Mouse (Mus musculus) liver, adult 2 months (tissue): ENCODE results near the gene Uggt1. TPM values are rescaled to one million over a fixed set of nuclear protein-coding genes. Genes with fewer than 3 reads are reported as not detected.

Experiments
- DNase-seq: peaks from one replicate; pipeline ENCODE4 v3.0.0-alpha.2; 2011; ENCODE audit warnings: low read depth, low spot score; ENCODE audit errors: extremely low read depth
- H3K27ac ChIP-seq: fragments of 200-500 bp; replicated peaks from 2 replicates; pipeline ENCODE4 v1.5.1; 2012; ENCODE audit warnings: low read depth, mild to moderate bottlenecking, control low read depth, inconsistent platforms, low read length; ENCODE audit not compliant: insufficient read depth
- H3K27me3 ChIP-seq: fragments of 200-500 bp; 2 replicates; pipeline ENCODE4 v1.6.1; 2012; ENCODE audit warnings: mild to moderate bottlenecking, moderate library complexity, low read length, inconsistent platforms; ENCODE audit not compliant: control insufficient read depth, insufficient read depth
- H3K36me3 ChIP-seq: fragments of 200-500 bp; 2 replicates; pipeline ENCODE4 v1.6.1; 2012; ENCODE audit warnings: low read length, inconsistent platforms; ENCODE audit not compliant: control insufficient read depth, insufficient read depth
- H3K4me1 ChIP-seq: fragments of 200-500 bp; 2 replicates; pipeline ENCODE4 v1.6.1; 2011; ENCODE audit warnings: low read length; ENCODE audit not compliant: control insufficient read depth, insufficient read depth
- H3K4me3 ChIP-seq: fragments of 200-500 bp; 2 replicates; pipeline ENCODE4 v1.5.1; 2011; ENCODE audit warnings: low read depth, mild to moderate bottlenecking, control low read depth, low read length, moderate library complexity; ENCODE audit not compliant: insufficient read depth
- H3K79me2 ChIP-seq: fragments of 200-500 bp; 2 replicates; pipeline ENCODE4 v1.6.1; 2012; ENCODE audit warnings: inconsistent platforms, mild to moderate bottlenecking, low read length, moderate library complexity; ENCODE audit not compliant: control insufficient read depth, insufficient read depth
- H3K9ac ChIP-seq: fragments of 200-500 bp; 2 replicates; pipeline ENCODE4 v1.6.1; 2012; ENCODE audit warnings: low read depth, mild to moderate bottlenecking, control low read depth, inconsistent platforms, low read length
- CTCF ChIP-seq: fragments of 200-500 bp; IDR thresholded peaks from 2 replicates; pipeline ENCODE4 v1.5.1; 2011; ENCODE audit warnings: low read depth, low read length, control low read depth
- POLR2A ChIP-seq: fragments of 200-500 bp; IDR thresholded peaks from 2 replicates; pipeline ENCODE4 v1.6.1; 2011; ENCODE audit warnings: low read length, control low read depth; ENCODE audit not compliant: insufficient read depth; ENCODE audit errors: extremely low read depth
- whole genome bisulfite sequencing: fragments of 180-500 bp; shearing (Covaris S2); methylation state at CpG from one replicate; pipeline ENCODE4 v1.1.7; 2018; 5-methylcytosine and 5-hydroxymethylcytosine counted together
- polyA plus RNA-seq: library from polyadenylated mRNA; depleted of rRNA; stranded (reverse); fragments of >200 nt; gene quantifications from 2 replicates; pipeline ENCODE4 v1.2.3, GENCODE M21; 2012
- total RNA-seq: library from RNA; depleted of rRNA; stranded (reverse); fragments of >200 nt; gene quantifications from 2 replicates; pipeline ENCODE4 v1.2.3, GENCODE M21; 2014

Uggt1 gene
- total and polyA plus RNA-seq, 2 experiments = 11.6 to 44.5 TPM

DNA sequence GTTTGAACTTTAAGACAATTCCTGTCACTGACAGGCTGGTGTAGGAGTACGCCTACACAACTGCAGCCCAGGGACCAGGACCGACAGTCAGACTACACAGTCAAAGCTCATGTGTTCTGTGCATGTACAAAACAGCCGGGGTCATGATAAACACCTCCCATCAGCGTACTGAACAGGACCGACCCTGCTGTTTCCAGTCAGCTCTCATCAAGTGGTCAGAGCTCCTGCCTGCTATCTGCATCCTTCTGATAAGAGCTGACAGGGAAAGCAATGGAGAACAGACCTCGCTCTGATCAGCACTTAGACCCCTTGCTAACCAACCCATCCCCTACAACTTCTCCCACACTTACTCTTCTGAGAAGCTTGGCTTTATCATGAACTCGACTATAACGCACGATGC lies 83.3 kb downstream of the Uggt1 start:
- Histone ChIP-seq H3K9ac (no peak overlapping the region), H3K4me3 (no peak overlapping the region), H3K27ac (no peak overlapping the region), H3K79me2 (no peaks in the 10 kb centered on the region), H3K4me1 (no peaks in the 10 kb centered on the region; the same call in 1 of the 2 replicates), H3K36me3 (peaks cover 60% of the 10 kb centered on the region), H3K27me3 (no peaks in the 10 kb centered on the region)
- TF ChIP-seq POLR2A = no peak
- TF ChIP-seq CTCF = no peak
- DNase-seq = no peak
- WGBS = 92% methylated on average over 9 of the region's 9 CpGs

DNA sequence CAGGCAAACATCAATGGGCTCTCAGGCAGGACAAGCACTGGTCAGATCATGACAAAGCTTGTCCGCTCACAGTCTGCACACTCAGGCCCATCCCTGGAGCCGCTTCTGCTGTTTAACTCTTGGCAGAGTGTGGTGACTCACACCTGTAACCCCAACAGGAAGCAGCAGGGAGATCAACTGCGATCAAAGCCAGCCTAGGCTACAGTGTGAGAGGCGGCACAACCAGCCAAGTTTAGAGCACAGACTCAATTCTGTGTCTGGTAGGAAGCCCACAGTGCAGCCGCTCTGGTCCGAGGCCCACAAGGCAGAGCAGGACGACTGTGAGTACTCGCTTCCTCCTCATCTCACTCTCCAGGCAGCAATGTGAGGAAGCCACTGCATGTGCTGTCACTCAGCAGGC lies 84.3 kb downstream of the Uggt1 start:
- H3K79me2 ChIP-seq = no peaks in the 10 kb centered on the region
- H3K36me3 ChIP-seq = peaks cover 62% of the 10 kb centered on the region
- TF ChIP-seq POLR2A = no peak
- TF ChIP-seq CTCF = no peak
- 87% methylated on average over 8 of the region's 8 CpGs for WGBS
- no peak overlapping the region for H3K9ac ChIP-seq
- no peaks in the 10 kb centered on the region; the same call in 1 of the 2 replicates for H3K4me1 ChIP-seq
- H3K27ac ChIP-seq = no peak overlapping the region
- no peaks in the 10 kb centered on the region for H3K27me3 ChIP-seq
- DNase-seq = no peak
- no peak overlapping the region for H3K4me3 ChIP-seq

DNA sequence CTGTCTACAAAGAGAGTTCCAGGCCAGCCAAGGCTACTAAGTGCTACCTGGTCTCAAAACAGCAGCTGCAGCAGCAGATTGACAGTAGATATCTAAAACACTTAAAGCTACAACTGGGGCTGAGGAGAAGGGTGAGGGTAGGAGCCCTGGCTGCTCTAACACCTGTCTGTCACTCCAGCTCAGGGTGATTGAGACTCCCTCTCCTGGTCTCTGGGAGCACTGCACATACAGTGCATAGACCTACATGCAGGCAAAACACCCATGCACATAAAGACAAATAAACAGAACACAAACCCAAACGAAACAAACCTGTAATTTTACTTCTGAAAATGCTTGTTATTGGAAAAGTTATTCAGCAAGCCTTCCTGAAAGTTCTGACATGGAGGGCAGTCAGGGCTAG lies 95.1 kb downstream of the Uggt1 start:
- 71% methylated on average over 1 of the region's 1 CpGs for WGBS
- TF ChIP-seq POLR2A (no peak), CTCF (peak; percentile 66)
- no peak overlapping the region for H3K4me3 ChIP-seq

DNA sequence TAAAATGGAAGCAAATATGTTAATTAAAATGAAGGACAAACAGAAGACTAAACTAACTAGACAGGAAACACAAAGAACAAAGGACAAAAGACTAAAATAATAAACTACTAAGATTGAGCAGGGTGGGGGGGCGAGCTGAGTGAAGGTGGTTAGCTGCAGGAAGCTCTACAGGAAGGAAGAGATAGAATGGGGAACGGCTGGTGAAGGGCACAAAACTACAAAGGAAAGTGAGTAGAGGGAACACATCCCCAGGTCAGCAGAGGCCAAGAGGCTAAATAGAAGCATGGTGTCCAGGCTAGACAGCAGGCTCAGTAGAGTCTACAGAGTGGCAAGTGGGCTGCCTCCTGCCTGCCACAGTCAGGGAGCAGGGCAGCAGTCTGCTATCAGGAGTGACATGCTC lies 95.7 kb downstream of the Uggt1 start:
- H3K36me3 ChIP-seq = peaks cover 74% of the 10 kb centered on the region
- no peak overlapping the region for H3K9ac ChIP-seq
- no peaks in the 10 kb centered on the region for H3K27me3 ChIP-seq
- no peak overlapping the region for H3K27ac ChIP-seq
- no peaks in the 10 kb centered on the region for H3K79me2 ChIP-seq
- 72% methylated on average over 2 of the region's 2 CpGs for WGBS
- no peak overlapping the region for H3K4me3 ChIP-seq
- H3K4me1 ChIP-seq = no peaks in the 10 kb centered on the region
- no peak for DNase-seq
- TF ChIP-seq POLR2A = no peak

More for the DNA sequence above, 95.1 kb downstream of the Uggt1 start:
- no peaks in the 10 kb centered on the region for H3K79me2 ChIP-seq
- peaks cover 74% of the 10 kb centered on the region for H3K36me3 ChIP-seq
- peak; percentile 12 for DNase-seq
- no peaks in the 10 kb centered on the region for H3K4me1 ChIP-seq
- no peak overlapping the region for H3K9ac ChIP-seq
- no peaks in the 10 kb centered on the region for H3K27me3 ChIP-seq
- H3K27ac ChIP-seq = no peak overlapping the region

DNA sequence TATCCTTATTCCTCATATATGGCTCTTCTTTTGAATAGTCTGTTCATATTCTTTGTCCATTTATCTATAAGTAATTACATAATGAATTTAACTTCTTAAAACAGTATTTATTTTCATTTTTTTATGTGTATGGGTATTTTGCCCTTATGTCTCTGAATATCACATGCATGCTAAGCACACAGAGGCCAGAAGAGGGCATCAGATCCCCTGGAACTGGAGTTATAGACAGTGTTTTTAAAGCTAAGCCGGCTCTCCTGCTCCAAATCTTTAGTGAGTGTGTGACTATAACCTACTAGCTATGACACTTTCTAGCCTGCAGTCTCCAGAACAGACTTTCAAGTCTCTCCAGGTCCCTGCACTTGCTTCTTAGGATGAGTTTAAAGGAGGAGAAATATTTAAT lies 99.5 kb downstream of the Uggt1 start:
- H3K36me3 ChIP-seq = peaks cover 50% of the 10 kb centered on the region
- no peak for DNase-seq
- no peak overlapping the region for H3K27ac ChIP-seq

DNA sequence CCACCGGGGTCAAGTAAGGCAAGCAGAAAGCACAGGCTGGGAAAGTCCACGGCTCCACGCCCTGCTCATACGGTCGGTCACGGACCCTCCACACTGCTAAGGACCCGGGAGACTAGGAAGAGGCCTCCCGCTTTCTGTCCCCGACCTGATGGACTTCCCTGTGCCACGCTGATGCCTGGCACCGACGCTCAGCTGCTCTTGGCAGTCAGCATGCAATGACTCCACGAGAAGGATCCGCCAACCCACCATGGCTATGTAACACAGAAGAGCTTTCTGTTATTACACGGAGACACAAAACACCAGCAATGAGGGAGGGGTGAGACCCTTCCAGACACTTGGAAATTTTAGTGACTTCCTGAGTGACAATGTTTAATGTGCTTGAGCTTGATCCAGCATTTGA lies 104.2 kb downstream of the Uggt1 start:
- Histone ChIP-seq H3K9ac (no peak overlapping the region), H3K27ac (no peak overlapping the region), H3K4me1 (no peaks in the 10 kb centered on the region), H3K79me2 (no peaks in the 10 kb centered on the region), H3K4me3 (no peak overlapping the region), H3K36me3 (peaks cover 16% of the 10 kb centered on the region), H3K27me3 (no peaks in the 10 kb centered on the region)
- TF ChIP-seq POLR2A = no peak
- TF ChIP-seq CTCF = no peak
- no peak for DNase-seq
- WGBS = 95% methylated on average over 15 of the region's 15 CpGs

More for the DNA sequence above, 99.5 kb downstream of the Uggt1 start:
- 24% methylated on average over 1 of the region's 1 CpGs for WGBS
- Histone ChIP-seq H3K27me3 (no peaks in the 10 kb centered on the region), H3K9ac (no peak overlapping the region), H3K79me2 (no peaks in the 10 kb centered on the region), H3K4me3 (no peak overlapping the region), H3K4me1 (no peaks in the 10 kb centered on the region)
- peak; percentile 15; the same call in 1 of the 2 replicates for TF ChIP-seq CTCF
- TF ChIP-seq POLR2A = no peak
